Mouse (Mus musculus): ENCODE results near the gene Ctu2. TPM values are rescaled to one million over a fixed set of nuclear protein-coding genes. Genes with fewer than 3 reads are reported as not detected.

The Ctu2 gene
- polyA plus RNA-seq, 1 experiment from 2014 or later, result 69.2 TPM

GRCm38 (mm10) chr8:122515699-122516098 lies 39.8 kb downstream of the Ctu2 start:
- Histone ChIP-seq H3K4me2 (no peak overlapping the region), H3K27ac (no peak overlapping the region), H3K9ac (no peak overlapping the region), H3K36me3 (no peaks in the 10 kb centered on the region), H3K4me3 (no peak overlapping the region), H3K4me1 (replicated peaks) (peaks cover 20% of the 10 kb centered on the region), H3K9me3 (no peaks in the 10 kb centered on the region), H3K27me3 (no peaks in the 10 kb centered on the region)
- WGBS, result 93% methylated on average over 14 of the region's 14 CpGs
- no peak for ATAC-seq (ENCODE audit: low FRiP score)

- H3K27ac ChIP-seq, result peak overlapping the region; percentile 62; the same call in 1 of the 2 replicates
- no peak for ATAC-seq (ENCODE audit: low FRiP score)
- peaks cover 18% of the 10 kb centered on the region for H3K4me1 ChIP-seq (replicated peaks)
- 24% methylated on average over 6 of the region's 6 CpGs for WGBS
- no peaks in the 10 kb centered on the region for H3K27me3 ChIP-seq
- no peak overlapping the region for H3K4me3 ChIP-seq
- no peaks in the 10 kb centered on the region for H3K36me3 ChIP-seq
- H3K9ac ChIP-seq, result peak overlapping the region; percentile 8; the same call in 1 of the 2 replicates
- no peak overlapping the region for H3K4me2 ChIP-seq
- H3K9me3 ChIP-seq, result no peaks in the 10 kb centered on the region
These were observed 41.7 kb downstream of the Ctu2 start for GRCm38 (mm10) chr8:122517541-122518190.

GRCm38 (mm10) chr8:122520611-122521010 lies 44.7 kb downstream of the Ctu2 start:
- Histone ChIP-seq H3K4me2 (no peak overlapping the region), H3K36me3 (no peaks in the 10 kb centered on the region), H3K27ac (no peak overlapping the region; the same call in 1 of the 2 replicates), H3K27me3 (peaks cover 10% of the 10 kb centered on the region; the same call in 1 of the 2 replicates), H3K9me3 (no peaks in the 10 kb centered on the region), H3K4me3 (no peak overlapping the region), H3K9ac (no peak overlapping the region), H3K4me1 (replicated peaks) (peaks cover 48% of the 10 kb centered on the region)
- ATAC-seq (ENCODE audit: low FRiP score), result no peak
- 71% methylated on average over 11 of the region's 11 CpGs for WGBS

GRCm38 (mm10) chr8:122522796-122523651 lies 47.1 kb downstream of the Ctu2 start:
- H3K27ac ChIP-seq, result peak overlapping the region; percentile 80
- no peak overlapping the region for H3K4me3 ChIP-seq
- H3K36me3 ChIP-seq, result no peaks in the 10 kb centered on the region
- H3K27me3 ChIP-seq, result peaks cover 11% of the 10 kb centered on the region; the same call in 1 of the 2 replicates
- peak overlapping the region; percentile 40; the same call in 1 of the 2 replicates for H3K4me2 ChIP-seq
- no peaks in the 10 kb centered on the region for H3K9me3 ChIP-seq
- WGBS, result 58% methylated on average over 14 of the region's 14 CpGs
- H3K4me1 ChIP-seq (replicated peaks), result peaks cover 41% of the 10 kb centered on the region
- ATAC-seq (ENCODE audit: low FRiP score), result 0 out of 2 replicates have a peak, but pooled peaks have one; percentile 21
- H3K9ac ChIP-seq, result no peak overlapping the region

- peak; percentile 49; the same call in 1 of the 2 replicates for ATAC-seq (ENCODE audit: low FRiP score)
- Histone ChIP-seq H3K27ac (peak overlapping the region; percentile 80), H3K9me3 (no peaks in the 10 kb centered on the region), H3K4me3 (no peak overlapping the region), H3K4me2 (peak overlapping the region; percentile 40), H3K4me1 (replicated peaks) (peaks cover 35% of the 10 kb centered on the region), H3K27me3 (peaks cover 11% of the 10 kb centered on the region; the same call in 1 of the 2 replicates), H3K36me3 (no peaks in the 10 kb centered on the region), H3K9ac (peak overlapping the region; percentile 59)
- 15% methylated on average over 23 of the region's 23 CpGs for WGBS
These were observed 47.9 kb downstream of the Ctu2 start for GRCm38 (mm10) chr8:122523652-122524360.

- peak overlapping the region; percentile 80; the same call in 1 of the 2 replicates for H3K27ac ChIP-seq
- H3K9me3 ChIP-seq, result no peaks in the 10 kb centered on the region
- H3K4me2 ChIP-seq, result no peak overlapping the region
- no peaks in the 10 kb centered on the region for H3K36me3 ChIP-seq
- H3K27me3 ChIP-seq, result peaks cover 11% of the 10 kb centered on the region; the same call in 1 of the 2 replicates
- no peak for ATAC-seq (ENCODE audit: low FRiP score)
- H3K9ac ChIP-seq, result no peak overlapping the region
- peaks cover 35% of the 10 kb centered on the region for H3K4me1 ChIP-seq (replicated peaks)
- H3K4me3 ChIP-seq, result no peak overlapping the region
- WGBS, result 83% methylated on average over 6 of the region's 6 CpGs
These were observed 48.6 kb downstream of the Ctu2 start for GRCm38 (mm10) chr8:122524506-122524905.

- H3K27ac ChIP-seq, result 0 out of 2 replicates have a peak overlapping the region, but pooled peaks have one; percentile 80
- H3K27me3 ChIP-seq, result peaks cover 11% of the 10 kb centered on the region; the same call in 1 of the 2 replicates
- peaks cover 35% of the 10 kb centered on the region for H3K4me1 ChIP-seq (replicated peaks)
- H3K4me3 ChIP-seq, result no peak overlapping the region
- no peaks in the 10 kb centered on the region for H3K36me3 ChIP-seq
- H3K9ac ChIP-seq, result no peak overlapping the region
- no peak for ATAC-seq (ENCODE audit: low FRiP score)
- WGBS, result 79% methylated on average over 6 of the region's 6 CpGs
- no peak overlapping the region for H3K4me2 ChIP-seq
- H3K9me3 ChIP-seq, result no peaks in the 10 kb centered on the region
These were observed 49.1 kb downstream of the Ctu2 start for GRCm38 (mm10) chr8:122525004-122525403.

- Histone ChIP-seq H3K27ac (no peak overlapping the region), H3K4me2 (no peak overlapping the region), H3K9ac (no peak overlapping the region), H3K36me3 (no peaks in the 10 kb centered on the region), H3K4me3 (no peak overlapping the region), H3K4me1 (replicated peaks) (peaks cover 33% of the 10 kb centered on the region), H3K27me3 (peaks cover 11% of the 10 kb centered on the region; the same call in 1 of the 2 replicates), H3K9me3 (no peaks in the 10 kb centered on the region)
- no peak for ATAC-seq (ENCODE audit: low FRiP score)
- WGBS, result 76% methylated on average over 3 of the region's 3 CpGs
These were observed 50.1 kb downstream of the Ctu2 start for GRCm38 (mm10) chr8:122526084-122526483.

- no peak overlapping the region for H3K4me3 ChIP-seq
- H3K27ac ChIP-seq, result no peak overlapping the region
- WGBS, result 77% methylated on average over 7 of the region's 7 CpGs
- H3K9me3 ChIP-seq, result no peaks in the 10 kb centered on the region
- H3K9ac ChIP-seq, result no peak overlapping the region
- no peak for ATAC-seq (ENCODE audit: low FRiP score)
- H3K36me3 ChIP-seq, result no peaks in the 10 kb centered on the region
- peaks cover 11% of the 10 kb centered on the region; the same call in 1 of the 2 replicates for H3K27me3 ChIP-seq
- peaks cover 33% of the 10 kb centered on the region for H3K4me1 ChIP-seq (replicated peaks)
- H3K4me2 ChIP-seq, result no peak overlapping the region
These were observed 50.7 kb downstream of the Ctu2 start for GRCm38 (mm10) chr8:122526526-122527170.

GRCm38 (mm10) chr8:122527937-122528336 lies 52.0 kb downstream of the Ctu2 start:
- H3K36me3 ChIP-seq, result no peaks in the 10 kb centered on the region
- WGBS, result 93% methylated on average over 3 of the region's 3 CpGs
- peaks cover 30% of the 10 kb centered on the region for H3K4me1 ChIP-seq (replicated peaks)
- peaks cover 11% of the 10 kb centered on the region; the same call in 1 of the 2 replicates for H3K27me3 ChIP-seq
- no peak overlapping the region for H3K27ac ChIP-seq
- no peak for ATAC-seq (ENCODE audit: low FRiP score)
- no peak overlapping the region for H3K9ac ChIP-seq
- no peaks in the 10 kb centered on the region for H3K9me3 ChIP-seq
- no peak overlapping the region for H3K4me3 ChIP-seq
- H3K4me2 ChIP-seq, result no peak overlapping the region

- peaks cover 17% of the 10 kb centered on the region for H3K4me1 ChIP-seq (replicated peaks)
- ATAC-seq (ENCODE audit: low FRiP score), result no peak
- peaks cover 11% of the 10 kb centered on the region; the same call in 1 of the 2 replicates for H3K27me3 ChIP-seq
- no peak overlapping the region for H3K9ac ChIP-seq
- H3K4me3 ChIP-seq, result no peak overlapping the region
- WGBS, result 91% methylated on average over 4 of the region's 4 CpGs
- H3K27ac ChIP-seq, result no peak overlapping the region
- H3K4me2 ChIP-seq, result no peak overlapping the region
- no peaks in the 10 kb centered on the region for H3K36me3 ChIP-seq
- H3K9me3 ChIP-seq, result no peaks in the 10 kb centered on the region
These were observed 53.2 kb downstream of the Ctu2 start for GRCm38 (mm10) chr8:122529159-122529558.
